Mouse (Mus musculus) liver, embryonic 11.5 days (tissue): ENCODE measurements around the gene Naa25. TPM values are rescaled to one million over a fixed set of nuclear protein-coding genes. Genes with fewer than 3 reads are reported as not detected.
"Not testable (repeated sequence)": the region's sequence is repeated elsewhere in the genome, so short reads cannot be mapped to it uniquely, and the experiment has no call there.

Source experiments
- ATAC-seq: fragments of 200-750 bp; cut with Nextera tagmentation; replicated peaks from 2 replicates; pipeline ENCODE4 v1.8.0; 2017; ENCODE audit warnings: moderate number of reproducible peaks, mild to moderate bottlenecking, moderate TSS enrichment, moderate library complexity; ENCODE audit not compliant: low FRiP score
- DNase-seq: peaks from one replicate; pipeline ENCODE4 v3.0.0-alpha.2; 2017; ENCODE audit warnings: low spot score
- H3K27ac ChIP-seq: fragments of 300-500 bp; sonication (generic); 2 replicates; pipeline ENCODE4 v1.5.1; 2014; ENCODE audit warnings: mild to moderate bottlenecking, low read depth, low read length, control low read depth
- H3K27me3 ChIP-seq: fragments of 300-500 bp; sonication (generic); replicated peaks from 2 replicates; pipeline ENCODE4 v1.6.1; 2014; ENCODE audit warnings: low read length, mixed read lengths; ENCODE audit not compliant: control insufficient read depth, insufficient read depth
- H3K36me3 ChIP-seq: fragments of 300-500 bp; sonication (generic); 2 replicates; pipeline ENCODE4 v1.6.1; 2014; ENCODE audit warnings: mild to moderate bottlenecking, low read length, moderate library complexity, mixed read lengths; ENCODE audit not compliant: control insufficient read depth, insufficient read depth
- H3K4me1 ChIP-seq: fragments of 300-500 bp; sonication (generic); replicated peaks from 2 replicates; pipeline ENCODE4 v1.6.1; 2014; ENCODE audit warnings: low read length, mixed read lengths; ENCODE audit not compliant: control insufficient read depth, insufficient read depth
- H3K4me2 ChIP-seq: fragments of 300-500 bp; sonication (generic); 2 replicates; pipeline ENCODE4 v1.6.1; 2014; ENCODE audit warnings: mild to moderate bottlenecking, control low read depth, moderate library complexity
- H3K4me3 ChIP-seq: fragments of 300-500 bp; sonication (generic); 2 replicates; pipeline ENCODE4 v1.5.1; 2014; ENCODE audit warnings: low read depth, low read length, control low read depth
- H3K9ac ChIP-seq: fragments of 300-500 bp; sonication (generic); 2 replicates; pipeline ENCODE4 v1.6.1; 2014; ENCODE audit warnings: low read depth, low read length, control low read depth
- H3K9me3 ChIP-seq: fragments of 300-500 bp; sonication (generic); 2 replicates; pipeline ENCODE4 v1.6.1; 2016; ENCODE audit warnings: low read length, inconsistent platforms, mixed read lengths; ENCODE audit not compliant: control insufficient read depth
- WGBS: fragments of 180-500 bp; shearing (Covaris S2); extraction: QIAGEN DNeasy Blood & Tissue Kit; methylation state at CpG from one replicate; pipeline ENCODE4 v1.1.7; 2014; 5-methylcytosine and 5-hydroxymethylcytosine counted together
- polyA plus RNA-seq: library from polyadenylated mRNA; unstranded; fragments of >200 nt; fragmentation: Nextera tagmentation; extraction: Ambion mirVana; gene quantifications from 2 replicates; pipeline ENCODE4 v1.2.1, GENCODE M21; 2014

Naa25 gene
- polyA plus RNA-seq, 1 experiment from 2014 or later: 59.5 TPM

DNA sequence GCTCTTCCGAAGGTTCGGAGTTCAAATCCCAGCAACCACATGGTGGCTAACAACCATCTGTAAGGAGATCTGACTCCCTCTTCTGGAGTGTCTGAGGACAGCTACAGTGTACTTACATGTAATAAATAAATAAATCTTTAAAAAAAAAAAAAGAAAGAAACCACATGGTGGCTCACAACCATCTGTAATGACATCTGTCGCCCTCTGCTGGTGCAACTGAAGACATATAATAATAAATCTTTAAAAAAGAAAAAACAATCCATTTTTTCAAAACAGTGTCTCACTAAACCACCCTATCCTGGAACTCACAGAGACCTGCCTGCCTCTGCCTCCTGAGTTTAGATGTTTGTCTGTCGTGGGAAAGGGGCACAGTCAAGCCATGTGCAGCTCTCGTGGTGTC, 20.8 kb upstream of the Naa25 start:
- H3K4me3 ChIP-seq, DNase-seq, H3K27me3 ChIP-seq, H3K9ac ChIP-seq, ATAC-seq, H3K4me2 ChIP-seq, H3K4me1 ChIP-seq, H3K9me3 ChIP-seq, H3K27ac ChIP-seq: not testable (repeated sequence)
- H3K36me3 ChIP-seq: peaks cover 27% of the 10 kb centered on the region
- WGBS: 73% methylated on average over 5 of the region's 5 CpGs

DNA sequence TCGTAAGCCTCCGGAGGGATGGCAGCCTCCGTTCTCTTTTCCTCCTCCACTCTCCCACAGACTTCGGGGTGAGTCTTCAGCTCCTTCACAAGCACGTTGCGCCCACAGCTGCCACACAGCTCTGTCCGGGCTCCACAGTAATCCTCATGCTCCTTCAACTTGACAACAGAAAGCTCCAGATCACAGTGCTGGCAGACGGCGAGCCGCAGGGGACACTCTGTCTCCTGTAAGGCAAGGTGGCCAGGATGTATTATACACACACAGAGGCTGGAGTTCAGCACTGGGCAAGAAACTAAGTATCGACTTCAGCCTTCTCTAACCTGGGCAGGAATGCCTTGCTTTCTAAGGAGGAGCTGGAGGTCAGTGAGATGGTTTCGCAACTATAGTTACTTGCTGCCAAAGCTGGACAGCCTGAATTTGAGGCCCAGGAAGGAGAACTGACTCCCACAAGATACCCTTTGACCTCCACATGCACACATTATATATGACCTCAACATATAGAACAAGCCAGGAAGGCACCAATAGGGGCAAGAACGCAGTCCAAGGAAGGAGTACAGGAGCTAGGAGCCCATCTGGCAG, 19.0 kb upstream of the Naa25 start:
- Histone ChIP-seq H3K4me1 (no peaks in the 10 kb centered on the region; the same call in 1 of the 2 replicates), H3K9me3 (no peaks in the 10 kb centered on the region; the same call in 1 of the 2 replicates), H3K27me3 (no peaks in the 10 kb centered on the region), H3K9ac (no peak overlapping the region), H3K27ac (no peak overlapping the region), H3K4me2 (no peak overlapping the region), H3K36me3 (peaks cover 13% of the 10 kb centered on the region), H3K4me3 (no peak overlapping the region)
- no peak for ATAC-seq
- DNase-seq: no peak
- 89% methylated on average over 13 of the region's 13 CpGs for WGBS

DNA sequence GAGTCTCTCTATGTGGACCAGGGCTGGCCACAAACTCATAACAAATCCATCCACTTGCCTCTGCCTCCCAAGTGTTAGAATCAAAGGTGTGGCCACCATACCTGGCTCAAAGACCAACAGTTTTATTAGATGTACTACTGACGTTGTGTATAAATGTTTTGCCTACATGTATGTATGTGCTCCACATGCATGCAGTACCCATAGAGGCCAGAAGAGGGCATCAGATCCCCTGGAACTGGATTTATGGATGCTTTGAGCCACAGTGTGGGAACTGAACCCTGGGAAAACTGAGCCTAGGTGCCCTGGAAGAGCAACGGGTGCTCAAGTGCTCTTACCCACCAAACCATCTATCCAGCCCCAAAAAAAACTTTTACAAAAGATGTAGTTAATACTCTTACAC, 17.0 kb upstream of the Naa25 start:
- WGBS: 92% methylated on average over 2 of the region's 2 CpGs
- ATAC-seq (no peak), DNase-seq (no peak)
- no peak overlapping the region for H3K4me2 ChIP-seq
- no peak overlapping the region for H3K9ac ChIP-seq
- no peak overlapping the region for H3K4me3 ChIP-seq
- H3K27ac ChIP-seq: no peak overlapping the region
- no peaks in the 10 kb centered on the region for H3K27me3 ChIP-seq
- H3K9me3 ChIP-seq: no peaks in the 10 kb centered on the region; the same call in 1 of the 2 replicates
- H3K36me3 ChIP-seq: peaks cover 8% of the 10 kb centered on the region; the same call in 1 of the 2 replicates
- H3K4me1 ChIP-seq: peaks cover 4% of the 10 kb centered on the region

DNA sequence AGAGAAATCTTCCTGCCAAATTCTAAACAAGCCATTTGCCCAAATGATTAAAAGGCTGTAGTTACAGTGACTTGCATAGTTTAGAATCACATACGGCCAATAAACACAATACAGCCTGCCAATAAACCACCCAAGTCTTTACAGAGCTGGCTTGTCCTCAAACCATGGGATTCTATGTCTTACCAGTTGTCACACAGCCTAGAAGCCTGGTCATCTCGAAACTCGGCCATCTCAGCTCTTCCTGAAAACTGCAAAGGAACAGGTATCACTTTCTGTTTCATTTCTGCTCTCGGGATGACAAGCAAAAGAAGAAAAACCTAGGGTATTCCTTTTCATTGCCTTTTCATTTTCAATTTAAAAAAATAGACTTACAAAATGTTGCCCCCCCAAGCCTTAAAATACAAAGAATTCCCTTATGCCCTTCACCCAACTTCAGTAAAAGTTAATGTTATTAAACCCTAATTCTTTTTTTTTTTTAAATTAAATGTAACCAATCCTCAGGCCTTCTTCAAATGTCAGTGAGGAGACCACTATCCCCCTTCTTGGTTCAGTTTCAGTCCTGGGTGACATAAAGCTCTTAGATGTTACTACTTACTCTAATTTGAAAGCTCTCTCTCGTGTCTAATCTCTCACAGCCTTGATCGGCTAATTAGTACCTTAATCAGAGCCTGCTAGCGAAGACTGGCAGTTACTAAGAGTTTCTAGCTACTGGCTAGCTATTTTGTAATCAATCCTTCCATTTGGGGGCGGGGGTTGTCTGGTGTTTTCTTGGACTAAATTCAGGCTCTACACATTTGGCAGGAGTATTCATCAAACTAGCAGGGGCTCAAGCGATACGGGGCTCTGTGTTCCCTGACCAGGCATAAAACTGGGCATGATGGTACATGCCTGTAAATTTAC, 13.6 kb upstream of the Naa25 start:
- DNase-seq (no peak), ATAC-seq (no peak)
- peaks cover 8% of the 10 kb centered on the region; the same call in 1 of the 2 replicates for H3K36me3 ChIP-seq
- H3K27ac ChIP-seq: peak overlapping the region; percentile 79
- peak overlapping the region; percentile 68 for H3K4me3 ChIP-seq
- no peaks in the 10 kb centered on the region for H3K27me3 ChIP-seq
- 57% methylated on average over 10 of the region's 10 CpGs for WGBS
- peak overlapping the region; percentile 91 for H3K4me2 ChIP-seq
- peak overlapping the region; percentile 72; the same call in 1 of the 2 replicates for H3K9ac ChIP-seq
- no peaks in the 10 kb centered on the region; the same call in 1 of the 2 replicates for H3K9me3 ChIP-seq
- peaks cover 8% of the 10 kb centered on the region for H3K4me1 ChIP-seq

DNA sequence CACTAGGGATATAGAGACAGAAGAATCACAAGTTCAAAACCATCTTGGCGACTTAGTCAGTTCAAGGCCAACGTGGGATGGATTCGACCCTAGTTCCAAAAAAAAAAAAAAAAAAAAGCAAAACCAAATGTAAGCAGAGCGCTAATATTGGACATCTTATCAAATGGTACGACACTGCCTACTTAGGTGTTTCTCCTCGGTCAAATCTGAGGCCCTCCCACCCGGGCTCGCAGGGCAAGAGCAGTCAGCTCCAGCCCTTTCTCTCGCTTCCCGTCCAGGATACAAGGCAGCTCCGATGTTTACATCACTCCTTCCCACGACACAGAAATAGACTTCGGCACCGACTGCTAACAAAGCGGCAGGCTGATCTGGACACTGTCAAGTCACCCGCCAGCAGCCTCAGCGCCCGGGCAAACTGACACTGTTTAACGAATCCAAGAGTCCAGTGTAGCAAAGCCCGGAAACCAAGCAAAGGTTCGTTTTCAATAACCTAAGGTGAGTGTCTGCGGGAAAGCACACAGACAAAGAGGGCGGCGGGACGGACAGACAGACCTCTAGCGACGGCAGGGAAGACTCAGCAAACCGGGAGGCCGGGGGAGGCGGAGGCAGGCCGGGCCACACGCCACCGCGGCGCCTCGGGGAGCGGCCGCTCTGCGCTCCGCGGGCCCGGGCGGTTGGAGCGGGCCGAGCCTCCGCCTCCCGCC, 12.8 kb upstream of the Naa25 start:
- Histone ChIP-seq H3K9me3 (no peaks in the 10 kb centered on the region; the same call in 1 of the 2 replicates), H3K4me1 (peaks cover 8% of the 10 kb centered on the region), H3K4me3 (peak overlapping the region; percentile 68), H3K27ac (peak overlapping the region; percentile 79), H3K27me3 (no peaks in the 10 kb centered on the region), H3K36me3 (peaks cover 6% of the 10 kb centered on the region; the same call in 1 of the 2 replicates), H3K4me2 (peak overlapping the region; percentile 91), H3K9ac (peak overlapping the region; percentile 72)
- 3% methylated on average over 33 of the region's 47 CpGs for WGBS
- ATAC-seq (peak; percentile 41), DNase-seq (peak; percentile 75)

DNA sequence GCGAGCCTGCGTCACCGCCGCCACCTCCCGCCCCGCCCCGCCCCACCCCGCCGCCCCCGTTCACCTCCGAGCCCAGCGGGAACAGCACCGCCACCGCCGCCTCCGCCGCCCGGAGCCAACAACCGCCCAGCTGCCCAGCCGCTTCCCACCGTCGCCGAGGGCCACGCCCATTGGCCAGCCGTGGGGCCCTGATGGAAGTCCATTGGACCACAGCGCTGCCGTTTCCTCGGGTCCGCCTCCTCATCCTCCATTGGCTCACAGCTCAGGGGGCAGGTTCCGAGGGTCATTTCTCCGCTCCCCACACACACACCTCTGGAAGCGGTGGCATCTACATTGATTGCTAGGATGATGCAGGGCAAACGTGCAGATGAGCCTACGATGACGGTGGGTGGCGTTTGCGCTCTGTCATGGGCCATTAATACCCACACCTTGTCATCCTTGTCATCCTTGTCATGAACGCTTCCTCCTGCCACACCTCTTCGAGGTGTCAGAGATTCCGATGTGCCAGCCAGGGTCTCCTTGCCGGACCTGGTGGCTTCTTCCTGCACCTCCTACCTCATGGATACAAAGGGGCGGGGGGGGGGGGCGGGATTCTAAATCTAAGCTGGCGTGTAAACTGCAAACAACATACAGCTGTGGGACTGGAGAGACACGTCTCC, 12.1 kb upstream of the Naa25 start, which contains the start of gene Trafd1:
TSS of gene Trafd1 (minus strand) at position 172 of the 659 bp plus-strand sequence.
- H3K9ac ChIP-seq: peak within 1 kb of the TSS; percentile 72
- H3K4me2 ChIP-seq: peak within 1 kb of the TSS; percentile 91
- no peaks in the 10 kb centered on the region; the same call in 1 of the 2 replicates for H3K9me3 ChIP-seq
- peaks cover 8% of the 10 kb centered on the region for H3K4me1 ChIP-seq
- H3K27me3 ChIP-seq: no peaks in the 10 kb centered on the region
- peak; percentile 92 for ATAC-seq
- DNase-seq: peak; percentile 92
- peak within 1 kb of the TSS; percentile 79 for H3K27ac ChIP-seq
- H3K4me3 ChIP-seq: peak within 1 kb of the TSS; percentile 68
- H3K36me3 ChIP-seq: peaks cover 6% of the 10 kb centered on the region; the same call in 1 of the 2 replicates
- WGBS: under 1% methylated on average over 37 of the region's 45 CpGs

DNA sequence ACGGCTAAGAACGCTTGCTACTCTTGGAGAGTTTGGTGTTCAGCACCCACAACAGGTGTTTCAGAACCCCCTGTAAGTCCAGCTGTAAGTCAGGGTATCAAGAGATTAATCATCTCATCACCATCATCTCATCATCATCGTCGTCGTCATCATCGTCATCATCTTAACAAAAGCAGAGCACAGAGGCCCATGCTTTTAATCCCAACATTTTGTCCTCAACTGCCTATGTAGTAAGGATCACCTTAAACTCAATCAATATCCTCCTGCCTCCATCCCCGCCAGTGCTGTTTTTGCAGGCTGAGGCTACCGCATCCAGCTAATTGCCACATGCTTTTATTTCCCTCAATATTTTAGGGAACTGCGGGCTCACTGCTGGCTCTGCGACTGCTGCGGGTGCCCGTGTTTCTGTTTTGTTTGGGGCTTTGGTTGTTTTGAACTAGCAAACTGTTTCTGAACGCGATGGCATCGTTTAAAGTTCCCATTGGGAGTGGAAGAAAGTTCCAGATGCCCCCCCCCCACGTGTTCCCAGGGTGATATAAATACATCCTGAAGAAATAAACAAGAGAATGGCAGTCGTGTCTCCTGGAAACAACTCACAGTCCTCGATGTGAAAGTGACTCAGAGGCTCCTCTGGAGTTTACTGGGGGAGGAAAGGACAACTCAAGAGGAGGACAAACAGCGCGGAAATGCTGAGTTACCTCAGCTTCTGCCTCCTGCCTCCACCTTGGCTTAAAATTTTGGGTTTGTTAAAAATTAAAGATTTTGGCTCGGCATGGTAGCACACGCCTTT, 11.4 kb upstream of the Naa25 start:
- peaks cover 8% of the 10 kb centered on the region for H3K4me1 ChIP-seq
- no peak overlapping the region for H3K27ac ChIP-seq
- no peak for DNase-seq
- no peak for ATAC-seq
- H3K36me3 ChIP-seq: peaks cover under 1% of the 10 kb centered on the region; the same call in 1 of the 2 replicates
- no peaks in the 10 kb centered on the region for H3K9me3 ChIP-seq
- peak overlapping the region; percentile 91 for H3K4me2 ChIP-seq
- H3K27me3 ChIP-seq: no peaks in the 10 kb centered on the region
- H3K9ac ChIP-seq: peak overlapping the region; percentile 40; the same call in 1 of the 2 replicates
- peak overlapping the region; percentile 68 for H3K4me3 ChIP-seq
- 35% methylated on average over 22 of the region's 22 CpGs for WGBS
